Mouse (Mus musculus): ENCODE data around the gene Atp5g3. TPM values are rescaled to one million over a fixed set of nuclear protein-coding genes. Genes with fewer than 3 reads are reported as not detected.
"Not testable (repeated sequence)": the region's sequence is repeated elsewhere in the genome, so short reads cannot be mapped to it uniquely, and the experiment has no call there.

Gene Atp5g3
- total RNA-seq, 2 experiments from 2014 or later, result 849 to 850 TPM

- no peak for DNase-seq (ENCODE audit: low spot score in 2 of 2)
These were observed 10.8 kb downstream of the Atp5g3 start for GRCm38 (mm10) chr2:73900364-73900763.

DNA sequence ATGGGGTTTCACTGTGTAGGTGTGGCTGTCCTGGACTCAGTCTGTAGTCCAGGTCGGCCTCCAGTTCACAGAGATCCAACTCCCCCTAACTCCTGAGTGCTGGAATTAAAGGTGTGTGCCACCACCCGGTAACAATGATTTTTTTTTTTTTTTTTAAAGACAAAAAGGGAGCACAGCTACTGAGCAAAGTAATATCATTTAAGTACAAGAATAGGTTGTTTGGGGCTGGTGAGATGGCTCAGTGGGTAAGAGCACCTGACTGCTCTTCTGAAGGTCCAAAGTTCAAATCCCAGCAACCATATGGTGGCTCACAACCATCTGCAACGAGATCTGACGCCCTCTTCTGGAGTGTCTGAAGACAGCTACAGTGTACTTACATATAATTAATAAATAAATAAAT lies 14.2 kb downstream of the Atp5g3 start:
- not testable (repeated sequence) for DNase-seq (ENCODE audit: low spot score in 2 of 2)

DNA sequence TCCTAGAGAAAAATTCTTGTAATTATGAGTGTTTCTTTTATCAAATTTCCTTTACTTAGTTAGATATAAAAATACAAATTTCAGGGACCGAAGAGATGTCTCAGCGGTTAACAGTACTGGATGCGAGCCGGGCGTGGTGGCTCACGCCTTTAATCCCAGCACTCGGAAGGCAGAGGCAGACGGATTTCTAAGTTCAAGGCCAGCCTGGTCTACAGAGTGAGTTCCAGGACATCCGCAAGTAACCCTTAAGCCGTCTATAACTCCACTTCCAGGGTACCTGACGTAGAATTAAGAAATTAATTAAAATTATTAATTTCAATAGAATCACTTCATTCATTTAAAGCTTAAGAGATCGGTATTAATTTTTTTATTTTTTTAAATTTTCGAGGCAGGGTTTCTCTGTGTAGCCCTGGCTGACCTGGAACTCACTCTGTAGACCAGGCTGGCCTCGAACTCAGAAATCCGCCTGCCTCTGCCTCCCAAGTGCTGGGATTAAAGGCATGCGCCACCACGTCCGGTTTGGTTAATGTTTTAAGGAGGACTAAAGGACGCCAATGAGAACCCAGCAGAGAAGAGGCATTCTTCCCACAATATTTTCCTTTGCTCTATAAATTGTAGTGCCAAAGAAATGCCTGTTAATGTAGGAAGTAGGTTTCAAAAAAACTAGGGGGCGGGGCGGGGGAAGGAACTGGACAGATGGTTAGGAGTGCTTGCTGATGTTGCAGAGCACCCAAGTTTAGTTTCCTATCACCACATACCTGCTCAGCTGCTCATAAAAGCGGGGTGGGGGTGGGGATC lies 17.5 kb downstream of the Atp5g3 start:
- no peak for DNase-seq (ENCODE audit: low spot score in 2 of 2)

DNA sequence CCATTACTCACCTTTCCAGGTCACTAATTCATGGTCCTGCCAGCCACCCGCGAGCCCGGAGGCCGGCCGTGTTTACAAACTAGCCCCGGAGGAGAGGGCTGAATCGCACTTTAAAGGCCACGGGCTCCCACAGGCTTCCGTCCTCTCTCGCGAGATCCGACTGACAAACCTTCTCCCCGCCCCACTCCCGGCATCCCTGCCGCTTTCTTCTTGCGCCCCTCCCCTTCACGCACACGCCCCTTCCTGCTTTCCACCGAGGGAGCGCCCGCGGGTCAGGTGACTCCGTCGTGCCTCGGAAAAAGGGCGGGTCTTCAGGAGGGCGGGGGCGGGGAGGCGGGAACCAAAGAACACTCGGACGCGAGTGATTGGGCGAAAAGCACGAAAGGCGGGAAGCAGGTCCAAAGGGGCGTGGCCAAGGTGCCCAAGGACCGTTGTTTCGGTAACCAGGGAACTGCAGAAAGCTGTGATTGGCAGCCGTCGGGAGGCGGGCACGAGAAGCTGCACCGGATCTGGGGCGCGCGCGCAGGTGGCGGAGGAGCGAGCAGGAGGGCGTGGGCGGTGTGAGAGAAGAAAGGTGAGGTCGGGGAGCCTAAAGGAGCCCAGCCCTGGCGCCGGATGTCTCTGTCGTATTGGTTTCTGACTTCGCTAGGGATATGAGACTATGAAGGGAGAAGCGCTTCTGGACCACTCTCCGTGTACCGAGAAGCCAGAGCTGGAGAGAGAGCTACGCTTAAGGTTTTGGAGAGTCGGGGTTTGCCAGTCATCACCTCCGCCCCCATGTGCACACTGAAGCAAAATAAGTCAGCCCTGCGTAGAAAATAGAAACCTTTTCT lies 18.4 kb downstream of the Atp5g3 start, which contains the start of gene Atf2:
Atf2 (minus strand) TSS at position 176 of the 833 bp plus-strand sequence.
- DNase-seq (ENCODE audit: low spot score in 2 of 2), result peak; percentile 82 to 96

- DNase-seq (ENCODE audit: low spot score in 2 of 2), result peak in 1 of 2 experiments; percentile 15
These were observed 19.2 kb downstream of the Atp5g3 start for GRCm38 (mm10) chr2:73891701-73892463.

GRCm38 (mm10) chr2:73885997-73886396 lies 25.1 kb downstream of the Atp5g3 start:
- no peak for DNase-seq (ENCODE audit: low spot score in 2 of 2)

DNA sequence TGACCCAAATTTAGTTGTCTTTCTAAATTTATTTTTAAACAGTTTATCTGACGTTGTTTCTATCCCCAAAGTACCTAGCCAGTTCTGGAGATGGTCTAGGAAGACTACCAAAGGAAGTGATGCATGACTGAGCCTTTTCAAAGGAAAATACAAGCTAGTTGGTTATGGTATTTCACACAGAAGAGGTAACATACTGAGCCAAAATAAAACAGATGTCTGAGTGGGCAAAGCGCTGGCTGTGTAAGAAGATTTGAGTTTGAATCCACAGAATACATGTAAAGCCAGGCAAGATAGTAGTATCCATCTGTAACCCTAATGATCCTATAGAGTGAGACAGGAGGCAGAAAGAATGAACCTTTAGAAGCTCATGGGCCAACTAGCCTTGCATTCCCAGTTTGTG lies 33.2 kb downstream of the Atp5g3 start:
- DNase-seq (ENCODE audit: low spot score in 2 of 2), result no peak

DNA sequence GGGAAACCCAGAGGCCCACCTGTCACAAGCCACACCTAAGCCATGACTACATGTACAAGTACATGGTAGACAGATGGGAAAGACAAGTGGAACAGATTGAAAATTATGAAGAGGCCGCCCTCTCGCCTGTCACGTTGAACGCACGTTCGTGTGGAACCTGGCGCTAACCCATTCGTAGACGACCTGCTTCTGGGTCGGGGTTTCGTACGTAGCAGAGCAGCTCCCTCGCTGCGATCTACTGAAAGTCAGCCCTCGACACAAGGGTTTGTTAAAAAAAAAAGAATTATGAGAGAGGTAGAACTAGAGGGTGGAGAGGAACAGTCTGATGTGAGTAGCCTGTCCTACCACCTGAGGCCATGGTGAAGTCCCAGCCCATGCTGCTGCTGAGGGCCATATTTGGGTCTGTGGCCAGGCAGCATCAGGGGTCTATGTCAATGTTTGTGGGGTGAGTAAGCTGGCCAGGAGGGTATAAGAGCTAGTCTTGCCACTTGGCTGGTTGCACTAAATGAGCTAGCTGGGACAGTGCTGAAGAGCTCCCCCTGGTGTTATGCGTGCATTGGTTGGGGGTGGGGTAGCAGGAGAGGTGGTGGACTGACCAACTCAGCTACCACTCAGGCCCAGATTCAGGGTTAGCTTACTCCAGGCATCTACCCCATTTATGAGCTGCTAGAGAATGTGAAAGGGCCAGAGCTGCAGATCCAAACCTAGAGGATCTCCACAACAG lies 43.2 kb downstream of the Atp5g3 start:
- peak; percentile 27 to 40 for DNase-seq (ENCODE audit: low spot score in 2 of 2)

GRCm38 (mm10) chr2:73860046-73860624 lies 51.0 kb downstream of the Atp5g3 start:
- DNase-seq (ENCODE audit: low spot score in 2 of 2), result no peak

Other genes with a start within 250 kb of the Atp5g3 start
- 10 to 100 TPM; 25.8 to 34.3 TPM for gene Chn1, start 136.0 kb downstream of the Atp5g3 start, total RNA-seq (2021)
- gene Atf2, start 18.7 kb downstream of the Atp5g3 start, total RNA-seq (2021), result 10 to 100 TPM; 78.5 to 81.2 TPM